Mouse (Mus musculus): ENCODE data around the gene Cplx2. TPM values are rescaled to one million over a fixed set of nuclear protein-coding genes. Genes with fewer than 3 reads are reported as not detected.

The Cplx2 gene
- polyA plus RNA-seq, 1 experiment = 0.03 TPM

- H3K9me3 ChIP-seq (ENCODE audit: control insufficient read depth, low read length) = no peaks in the 10 kb centered on the region
- no peaks in the 10 kb centered on the region for H3K27me3 ChIP-seq (ENCODE audit: control insufficient read depth)
- no peaks in the 10 kb centered on the region for H3K36me3 ChIP-seq (ENCODE audit: control insufficient read depth)
- no peak overlapping the region for H3K4me3 ChIP-seq (replicated peaks)
- no peak for TF ChIP-seq GATA1 (IDR thresholded peaks at IDR 0.05; ENCODE audit: low read length)
- no peak for TF ChIP-seq TAL1 (IDR thresholded peaks at IDR 0.05; ENCODE audit: low read length)
- H3K4me1 ChIP-seq (ENCODE audit: control insufficient read depth) = no peaks in the 10 kb centered on the region
These were observed 39.1 kb upstream of the Cplx2 start for GRCm38 (mm10) chr13:54331825-54332675.

GRCm38 (mm10) chr13:54332921-54333477 is 38.1 kb upstream of the Cplx2 start:
- Histone ChIP-seq H3K27me3 (ENCODE audit: control insufficient read depth) (no peaks in the 10 kb centered on the region), H3K36me3 (ENCODE audit: control insufficient read depth) (no peaks in the 10 kb centered on the region), H3K9me3 (ENCODE audit: control insufficient read depth, low read length) (no peaks in the 10 kb centered on the region), H3K4me3 (replicated peaks) (no peak overlapping the region), H3K4me1 (ENCODE audit: control insufficient read depth) (no peaks in the 10 kb centered on the region)
- TF ChIP-seq TAL1 (IDR thresholded peaks at IDR 0.05; ENCODE audit: low read length) = no peak
- no peak for TF ChIP-seq GATA1 (IDR thresholded peaks at IDR 0.05; ENCODE audit: low read length)

GRCm38 (mm10) chr13:54337058-54337457 is 34.1 kb upstream of the Cplx2 start:
- no peak overlapping the region for H3K4me3 ChIP-seq (replicated peaks)
- H3K4me1 ChIP-seq (ENCODE audit: control insufficient read depth) = no peaks in the 10 kb centered on the region
- H3K27me3 ChIP-seq (ENCODE audit: control insufficient read depth) = no peaks in the 10 kb centered on the region
- no peaks in the 10 kb centered on the region for H3K9me3 ChIP-seq (ENCODE audit: control insufficient read depth, low read length)
- no peak for TF ChIP-seq TAL1 (IDR thresholded peaks at IDR 0.05; ENCODE audit: low read length)
- TF ChIP-seq GATA1 (IDR thresholded peaks at IDR 0.05; ENCODE audit: low read length) = no peak
- H3K36me3 ChIP-seq (ENCODE audit: control insufficient read depth) = no peaks in the 10 kb centered on the region

DNA sequence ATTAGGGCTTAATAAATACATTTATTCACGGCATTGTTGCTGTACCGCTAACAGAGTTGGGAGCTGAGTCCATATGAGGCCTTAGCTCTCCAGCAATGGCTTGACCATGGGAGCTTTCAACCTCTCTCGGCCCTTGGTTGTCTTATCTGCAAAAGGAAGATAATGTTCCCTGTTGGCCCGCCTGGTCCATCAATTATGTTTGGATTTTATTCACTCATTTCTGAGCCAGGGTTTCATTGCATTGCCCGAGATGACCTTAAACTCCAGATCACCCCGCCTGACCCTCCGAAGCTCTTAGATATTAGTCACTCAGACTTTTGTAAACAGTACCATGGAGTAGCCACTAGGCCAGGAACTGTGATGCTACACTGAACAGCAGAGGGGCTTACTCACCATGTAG is 33.6 kb upstream of the Cplx2 start:
- no peak for TF ChIP-seq GATA1 (IDR thresholded peaks at IDR 0.05; ENCODE audit: low read length)
- TF ChIP-seq TAL1 (IDR thresholded peaks at IDR 0.05; ENCODE audit: low read length) = no peak
- no peaks in the 10 kb centered on the region for H3K4me1 ChIP-seq (ENCODE audit: control insufficient read depth)
- no peaks in the 10 kb centered on the region for H3K36me3 ChIP-seq (ENCODE audit: control insufficient read depth)
- H3K4me3 ChIP-seq (replicated peaks) = no peak overlapping the region
- no peaks in the 10 kb centered on the region for H3K27me3 ChIP-seq (ENCODE audit: control insufficient read depth)
- H3K9me3 ChIP-seq (ENCODE audit: control insufficient read depth, low read length) = no peaks in the 10 kb centered on the region

DNA sequence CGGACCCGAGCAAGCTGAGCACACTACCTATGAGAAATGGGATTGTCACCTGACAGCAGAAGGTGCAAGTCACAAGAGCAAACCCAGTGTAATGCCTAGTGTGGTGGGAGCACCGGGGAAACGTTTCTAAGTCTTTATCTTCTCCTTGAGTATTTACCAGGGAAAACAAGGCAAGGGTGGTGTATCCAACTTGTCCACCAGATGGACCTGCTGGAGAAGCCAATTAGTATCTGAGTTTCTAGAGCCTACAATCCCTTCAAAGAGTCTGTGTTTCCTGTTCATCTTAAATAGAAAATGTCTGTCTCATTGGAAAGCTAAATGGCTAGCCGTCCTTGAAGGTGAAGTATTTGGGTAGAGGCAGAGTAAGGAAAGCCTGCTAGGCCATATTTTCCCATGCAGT is 32.3 kb upstream of the Cplx2 start:
- Histone ChIP-seq H3K4me1 (ENCODE audit: control insufficient read depth) (no peaks in the 10 kb centered on the region), H3K36me3 (ENCODE audit: control insufficient read depth) (no peaks in the 10 kb centered on the region), H3K9me3 (ENCODE audit: control insufficient read depth, low read length) (no peaks in the 10 kb centered on the region), H3K27me3 (ENCODE audit: control insufficient read depth) (no peaks in the 10 kb centered on the region), H3K4me3 (replicated peaks) (no peak overlapping the region)
- no peak for TF ChIP-seq GATA1 (IDR thresholded peaks at IDR 0.05; ENCODE audit: low read length)
- TF ChIP-seq TAL1 (IDR thresholded peaks at IDR 0.05; ENCODE audit: low read length) = no peak

DNA sequence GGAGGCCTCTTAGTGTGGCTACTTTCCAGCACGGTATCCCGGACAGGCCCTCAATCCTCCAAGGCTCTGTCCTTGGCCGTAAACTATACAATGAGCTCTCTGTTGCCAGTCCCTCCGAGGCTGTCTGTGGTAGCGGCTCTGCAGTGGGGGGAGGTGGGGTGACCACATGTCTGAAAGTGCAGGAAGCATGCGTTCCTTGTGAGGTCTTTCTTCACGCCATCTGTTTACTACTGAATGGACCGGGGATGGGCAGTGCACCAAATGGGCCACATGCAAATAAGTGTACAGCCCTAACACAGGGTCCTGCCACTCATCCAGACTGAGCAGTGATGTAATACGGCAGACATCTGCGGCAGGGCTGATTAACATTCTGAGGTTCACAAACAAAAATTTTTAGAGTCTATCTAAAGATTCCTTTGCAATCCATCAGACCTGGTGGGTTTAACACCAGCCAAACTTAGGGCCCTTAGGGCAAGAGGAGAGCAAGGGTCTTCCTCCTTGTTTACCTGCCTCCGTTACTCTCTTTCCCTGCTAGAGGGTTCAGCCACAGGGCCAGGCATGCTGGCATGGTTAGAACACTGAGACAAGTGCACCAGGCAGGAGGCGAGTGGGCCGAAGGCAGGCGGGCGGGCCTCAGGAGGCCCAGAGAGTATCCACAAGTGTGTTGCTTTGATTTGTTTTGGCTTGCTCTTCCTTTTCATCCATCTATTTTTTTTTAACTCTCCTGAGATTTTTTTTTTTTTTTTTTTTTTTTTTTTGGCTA is 25.1 kb upstream of the Cplx2 start:
- H3K9me3 ChIP-seq (ENCODE audit: control insufficient read depth, low read length) = no peaks in the 10 kb centered on the region
- no peaks in the 10 kb centered on the region for H3K36me3 ChIP-seq (ENCODE audit: control insufficient read depth)
- TF ChIP-seq TAL1 (IDR thresholded peaks at IDR 0.05; ENCODE audit: low read length) = no peak
- TF ChIP-seq GATA1 (IDR thresholded peaks at IDR 0.05; ENCODE audit: low read length) = no peak
- H3K4me1 ChIP-seq (ENCODE audit: control insufficient read depth) = no peaks in the 10 kb centered on the region
- no peak overlapping the region for H3K4me3 ChIP-seq (replicated peaks)
- H3K27me3 ChIP-seq (ENCODE audit: control insufficient read depth) = no peaks in the 10 kb centered on the region

DNA sequence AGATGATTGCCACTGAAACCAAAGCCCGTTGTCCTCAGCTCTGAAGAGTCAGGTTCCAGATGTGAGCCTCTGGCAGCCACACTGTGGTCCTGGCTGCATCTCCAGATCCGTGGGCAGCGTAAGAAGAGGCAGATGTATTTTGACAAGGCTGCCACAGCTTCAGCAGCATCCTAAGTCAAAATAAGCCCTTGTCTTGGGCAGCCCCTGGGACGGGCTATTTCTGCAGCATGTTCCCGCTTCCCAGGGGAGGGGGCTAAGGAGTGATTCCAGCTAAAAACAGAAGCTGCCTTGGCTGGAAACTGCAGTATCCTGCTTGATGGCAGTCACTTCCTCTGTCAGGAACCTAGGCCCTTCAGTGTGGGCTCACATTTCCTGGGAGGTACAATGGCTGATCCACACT is 23.1 kb upstream of the Cplx2 start:
- no peaks in the 10 kb centered on the region for H3K27me3 ChIP-seq (ENCODE audit: control insufficient read depth)
- TF ChIP-seq GATA1 (IDR thresholded peaks at IDR 0.05; ENCODE audit: low read length) (no peak), TAL1 (IDR thresholded peaks at IDR 0.05; ENCODE audit: low read length) (no peak)
- no peaks in the 10 kb centered on the region for H3K4me1 ChIP-seq (ENCODE audit: control insufficient read depth)
- H3K9me3 ChIP-seq (ENCODE audit: control insufficient read depth, low read length) = no peaks in the 10 kb centered on the region
- no peaks in the 10 kb centered on the region for H3K36me3 ChIP-seq (ENCODE audit: control insufficient read depth)
- no peak overlapping the region for H3K4me3 ChIP-seq (replicated peaks)

- H3K9me3 ChIP-seq (ENCODE audit: control insufficient read depth, low read length) = no peaks in the 10 kb centered on the region
- no peak for TF ChIP-seq GATA1 (IDR thresholded peaks at IDR 0.05; ENCODE audit: low read length)
- H3K36me3 ChIP-seq (ENCODE audit: control insufficient read depth) = no peaks in the 10 kb centered on the region
- no peak overlapping the region for H3K4me3 ChIP-seq (replicated peaks)
- no peaks in the 10 kb centered on the region for H3K4me1 ChIP-seq (ENCODE audit: control insufficient read depth)
- no peaks in the 10 kb centered on the region for H3K27me3 ChIP-seq (ENCODE audit: control insufficient read depth)
These were observed 21.9 kb upstream of the Cplx2 start for GRCm38 (mm10) chr13:54349126-54349759.

DNA sequence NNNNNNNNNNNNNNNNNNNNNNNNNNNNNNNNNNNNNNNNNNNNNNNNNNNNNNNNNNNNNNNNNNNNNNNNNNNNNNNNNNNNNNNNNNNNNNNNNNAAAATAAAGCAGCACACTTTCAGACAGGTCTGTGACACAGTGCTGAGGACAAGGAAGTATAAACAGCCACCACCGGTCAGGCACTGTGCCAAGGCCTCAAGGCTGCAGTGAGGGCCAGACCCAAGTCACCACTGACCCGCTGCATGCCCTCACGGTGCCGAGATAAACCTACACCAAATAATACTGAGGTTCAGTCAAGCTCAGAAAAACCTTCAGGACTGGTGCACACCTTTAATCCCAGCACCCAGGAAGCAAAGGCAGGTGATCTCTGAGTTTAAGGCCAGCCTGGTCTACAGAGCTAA is 13.7 kb upstream of the Cplx2 start:
- H3K9me3 ChIP-seq (ENCODE audit: control insufficient read depth, low read length) = no peaks in the 10 kb centered on the region
- H3K36me3 ChIP-seq (ENCODE audit: control insufficient read depth) = no peaks in the 10 kb centered on the region
- no peaks in the 10 kb centered on the region for H3K27me3 ChIP-seq (ENCODE audit: control insufficient read depth)
- no peak overlapping the region for H3K4me3 ChIP-seq (replicated peaks)
- H3K4me1 ChIP-seq (ENCODE audit: control insufficient read depth) = no peaks in the 10 kb centered on the region
- TF ChIP-seq GATA1 (IDR thresholded peaks at IDR 0.05; ENCODE audit: low read length) (no peak), TAL1 (IDR thresholded peaks at IDR 0.05; ENCODE audit: low read length) (no peak)

Measured in erythroblast, embryonic 14.5 days (primary cell).